Mouse (Mus musculus) brain, embryonic 14.5 days (tissue): ENCODE measurements around the gene Rad9b.

Experiments
- CTCF ChIP-seq: fragments of 200-500 bp; IDR thresholded peaks from 2 replicates; pipeline ENCODE4 v1.5.1; 2012; ENCODE audit warnings: inconsistent platforms, mild to moderate bottlenecking, moderate library complexity, borderline replicate concordance; ENCODE audit not compliant: insufficient read depth, insufficient read length; ENCODE audit errors: extremely low read depth
- POLR2A ChIP-seq: fragments of 200-500 bp; IDR thresholded peaks from 2 replicates; pipeline ENCODE4 v1.6.1; 2012; ENCODE audit warnings: mild to moderate bottlenecking, inconsistent platforms, borderline replicate concordance; ENCODE audit not compliant: poor library complexity, insufficient read depth, insufficient read length, severe bottlenecking; ENCODE audit errors: extremely low read depth

DNA sequence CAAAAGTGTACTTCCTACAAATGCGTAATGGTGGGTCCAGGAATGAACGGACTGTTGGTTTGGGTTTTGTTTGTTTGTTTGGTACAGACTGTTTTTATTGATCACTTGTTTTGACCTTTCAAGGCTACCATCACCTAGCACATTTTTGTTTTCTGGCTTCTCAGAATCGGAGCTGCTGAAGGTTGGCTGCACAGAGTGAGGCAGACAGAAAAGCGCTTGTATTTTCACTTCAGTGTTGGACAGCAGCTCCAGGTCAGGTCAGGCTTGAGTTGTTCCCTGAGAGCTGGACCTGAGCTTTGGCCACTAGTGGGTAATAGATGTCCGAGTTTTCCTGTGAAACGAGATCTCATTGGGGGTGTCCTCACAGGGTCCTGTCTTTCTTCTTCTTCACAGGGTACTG lies 60.9 kb downstream of the Rad9b start:
- TF ChIP-seq CTCF (no peak), POLR2A (no peak)
